Mouse (Mus musculus): Measurements from ENCODE around the gene Chkb. TPM values are rescaled to one million over a fixed set of nuclear protein-coding genes. Genes with fewer than 3 reads are reported as not detected.

Chkb gene
- polyA plus RNA-seq, 1 experiment, result 45.7 TPM

DNA sequence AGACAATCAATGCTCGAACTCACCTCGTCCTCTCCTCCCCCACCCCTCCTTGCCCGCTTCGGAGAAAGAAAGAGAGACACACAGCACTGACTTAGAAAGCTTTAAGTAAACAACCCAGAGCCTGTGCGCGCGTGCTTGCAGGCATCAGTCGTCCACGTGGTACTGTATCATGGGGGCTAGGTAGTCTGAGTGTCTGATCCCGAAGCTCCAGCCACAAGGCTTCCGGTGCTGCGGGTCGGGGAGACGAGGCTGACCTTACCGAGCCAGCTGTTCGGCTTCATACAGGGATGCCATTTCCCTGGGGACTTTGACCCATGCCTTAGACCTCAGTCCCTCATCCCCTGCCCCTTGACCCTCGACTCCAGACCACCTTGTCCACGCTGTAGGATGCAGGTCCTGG, 52.3 kb downstream of the Chkb start:
- Histone ChIP-seq H3K4me3 (ENCODE audit: low read depth, low read length) (0 out of 2 replicates have a peak overlapping the region, but pooled peaks have one; percentile 5), H3K4me1 (ENCODE audit: control insufficient read depth, insufficient read depth, low read length) (no peaks in the 10 kb centered on the region), H3K27me3 (ENCODE audit: control insufficient read depth, insufficient read depth, low read length, poor library complexity, severe bottlenecking) (no peaks in the 10 kb centered on the region), H3K27ac (ENCODE audit: insufficient read depth, low read length) (no peak overlapping the region), H3K36me3 (ENCODE audit: control insufficient read depth, insufficient read depth, low read length, poor library complexity, severe bottlenecking) (peaks cover 3% of the 10 kb centered on the region), H3K9ac (ENCODE audit: low read depth, poor library complexity, severe bottlenecking) (no peak overlapping the region), H3K9me3 (replicated peaks; ENCODE audit: control insufficient read depth, insufficient read depth, low read length, poor library complexity, severe bottlenecking) (no peaks in the 10 kb centered on the region)
- TF ChIP-seq POLR2A (IDR thresholded peaks at IDR 0.05; ENCODE audit: insufficient read depth, low read length) (no peak), CTCF (IDR thresholded peaks at IDR 0.05; ENCODE audit: low read depth, low read length) (no peak), EP300 (IDR thresholded peaks at IDR 0.05; ENCODE audit: insufficient read depth, low read depth, low read length) (no peak)

DNA sequence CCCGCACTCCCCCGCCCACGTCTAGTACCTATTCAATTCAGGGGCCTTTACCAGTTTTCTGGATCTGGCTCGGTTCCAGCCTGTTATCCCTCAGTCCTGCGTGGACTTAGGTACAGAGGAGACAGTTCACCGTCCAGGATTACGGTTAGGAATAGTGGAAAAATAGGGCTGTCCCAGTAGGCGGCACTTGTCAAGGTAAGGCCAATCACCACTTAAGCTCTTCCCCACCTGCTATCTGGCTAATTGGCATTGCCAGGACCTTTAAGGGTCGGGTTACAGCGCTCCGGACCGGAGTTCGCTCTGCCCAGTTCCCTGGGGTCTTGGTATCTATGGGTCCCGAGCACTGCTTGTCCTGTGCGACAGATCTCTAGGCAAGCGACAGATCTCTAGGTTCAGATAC, 52.8 kb downstream of the Chkb start, which contains the start of gene Tymp:
Tymp (minus strand) TSS at position 83 of the 400 bp plus-strand sequence.
- Histone ChIP-seq H3K4me1 (ENCODE audit: control insufficient read depth, insufficient read depth, low read length) (no peaks in the 10 kb centered on the region), H3K9me3 (replicated peaks; ENCODE audit: control insufficient read depth, insufficient read depth, low read length, poor library complexity, severe bottlenecking) (no peaks in the 10 kb centered on the region), H3K27ac (ENCODE audit: insufficient read depth, low read length) (no peak within 1 kb of the TSS), H3K36me3 (ENCODE audit: control insufficient read depth, insufficient read depth, low read length, poor library complexity, severe bottlenecking) (peaks cover 7% of the 10 kb centered on the region), H3K27me3 (ENCODE audit: control insufficient read depth, insufficient read depth, low read length, poor library complexity, severe bottlenecking) (no peaks in the 10 kb centered on the region), H3K4me3 (ENCODE audit: low read depth, low read length) (0 out of 2 replicates have a peak within 1 kb of the TSS, but pooled peaks have one; percentile 6), H3K9ac (ENCODE audit: low read depth, poor library complexity, severe bottlenecking) (no peak within 1 kb of the TSS)
- TF ChIP-seq POLR2A (IDR thresholded peaks at IDR 0.05; ENCODE audit: insufficient read depth, low read length), result no peak
- TF ChIP-seq EP300 (IDR thresholded peaks at IDR 0.05; ENCODE audit: insufficient read depth, low read depth, low read length), result no peak
- TF ChIP-seq CTCF (IDR thresholded peaks at IDR 0.05; ENCODE audit: low read depth, low read length), result no peak

Other genes with a start within 250 kb of the Chkb start
- gene Plxnb2, start 249.1 kb downstream of the Chkb start, polyA plus RNA-seq (2011; ENCODE audit: insufficient read depth, insufficient read length, low read depth, missing spikeins), result 86.1 and 96.7 TPM in 2 replicates
- 9.1 and 10.0 TPM in 2 replicates for gene Dennd6b, start 233.4 kb downstream of the Chkb start, polyA plus RNA-seq (2011; ENCODE audit: insufficient read depth, insufficient read length, low read depth, missing spikeins)
- gene Ppp6r2, start 218.4 kb downstream of the Chkb start, polyA plus RNA-seq (2011; ENCODE audit: insufficient read depth, insufficient read length, low read depth, missing spikeins), result 13.3 and 14.3 TPM in 2 replicates
- 51.5 and 66.1 TPM in 2 replicates for gene Sbf1, start 114.6 kb downstream of the Chkb start, polyA plus RNA-seq (2011; ENCODE audit: insufficient read depth, insufficient read length, low read depth, missing spikeins)
- 1.1 TPM in 1 of 2 replicates, not detected in the other for gene Adm2, start 107.2 kb downstream of the Chkb start, polyA plus RNA-seq (2011; ENCODE audit: insufficient read depth, insufficient read length, low read depth, missing spikeins)
- not detected in 2 replicates for gene Miox, start 95.5 kb downstream of the Chkb start, polyA plus RNA-seq (2011; ENCODE audit: insufficient read depth, insufficient read length, low read depth, missing spikeins)
- 41.4 and 42.1 TPM in 2 replicates for gene Lmf2, start 74.2 kb downstream of the Chkb start, polyA plus RNA-seq (2011; ENCODE audit: insufficient read depth, insufficient read length, low read depth, missing spikeins)
- gene Ncaph2, start 74.2 kb downstream of the Chkb start, polyA plus RNA-seq (2011; ENCODE audit: insufficient read depth, insufficient read length, low read depth, missing spikeins), result 164 and 173 TPM in 2 replicates
- 11.0 and 12.0 TPM in 2 replicates for gene Sco2, start 56.1 kb downstream of the Chkb start, polyA plus RNA-seq (2011; ENCODE audit: insufficient read depth, insufficient read length, low read depth, missing spikeins)
- not detected in 2 replicates for gene Tymp, start 52.9 kb downstream of the Chkb start, polyA plus RNA-seq (2011; ENCODE audit: insufficient read depth, insufficient read length, low read depth, missing spikeins)
- gene Odf3b, start 50.6 kb downstream of the Chkb start, polyA plus RNA-seq (2011; ENCODE audit: insufficient read depth, insufficient read length, low read depth, missing spikeins), result 1.4 and 2.6 TPM in 2 replicates
- not detected in 2 replicates for gene Klhdc7b, start 45.0 kb downstream of the Chkb start, polyA plus RNA-seq (2011; ENCODE audit: insufficient read depth, insufficient read length, low read depth, missing spikeins)
- not detected in 2 replicates for gene Syce3, start 19.4 kb downstream of the Chkb start, polyA plus RNA-seq (2011; ENCODE audit: insufficient read depth, insufficient read length, low read depth, missing spikeins)
- gene Cpt1b, start 4.0 kb downstream of the Chkb start, polyA plus RNA-seq (2011; ENCODE audit: insufficient read depth, insufficient read length, low read depth, missing spikeins), result 4.9 and 6.1 TPM in 2 replicates
- gene C730034F03Rik, start 319 bp downstream of the Chkb start, polyA plus RNA-seq (2011; ENCODE audit: insufficient read depth, insufficient read length, low read depth, missing spikeins), result 2.1 and 3.2 TPM in 2 replicates
- gene Gm44502, start 212 bp downstream of the Chkb start, polyA plus RNA-seq (2011; ENCODE audit: insufficient read depth, insufficient read length, low read depth, missing spikeins), result not detected in 2 replicates
- gene Mapk8ip2, start 24.0 kb upstream of the Chkb start, polyA plus RNA-seq (2011; ENCODE audit: insufficient read depth, insufficient read length, low read depth, missing spikeins), result 4.2 and 4.9 TPM in 2 replicates
- 17.9 and 24.9 TPM in 2 replicates for gene Arsa, start 47.5 kb upstream of the Chkb start, polyA plus RNA-seq (2011; ENCODE audit: insufficient read depth, insufficient read length, low read depth, missing spikeins)
- 4.4 and 5.6 TPM in 2 replicates for gene Shank3, start 69.7 kb upstream of the Chkb start, polyA plus RNA-seq (2011; ENCODE audit: insufficient read depth, insufficient read length, low read depth, missing spikeins)
- not detected in 2 replicates for gene Acr, start 138.4 kb upstream of the Chkb start, polyA plus RNA-seq (2011; ENCODE audit: insufficient read depth, insufficient read length, low read depth, missing spikeins)
- gene Rabl2, start 162.0 kb upstream of the Chkb start, polyA plus RNA-seq (2011; ENCODE audit: insufficient read depth, insufficient read length, low read depth, missing spikeins), result 9.7 and 12.6 TPM in 2 replicates

Measured in ES-Bruce4 (cell line).